Mouse (Mus musculus) testis, adult 2 months (tissue): Measurements from ENCODE around the gene Naa80. TPM values are rescaled to one million over a fixed set of nuclear protein-coding genes. Genes with fewer than 3 reads are reported as not detected.
A peak's percentile ranks its signal among the peaks of the same experiment; 100 is the strongest.

Source experiments
- H3K27ac ChIP-seq: fragments of 200-500 bp; 2 replicates; pipeline ENCODE4 v1.5.1; 2012; ENCODE audit warnings: low read depth, low read length; ENCODE audit not compliant: control insufficient read depth, insufficient read depth
- H3K27me3 ChIP-seq: fragments of 200-500 bp; 2 replicates; pipeline ENCODE4 v1.6.1; 2012; ENCODE audit warnings: mild to moderate bottlenecking, low read length, moderate library complexity; ENCODE audit not compliant: control insufficient read depth, insufficient read depth
- H3K36me3 ChIP-seq: fragments of 200-500 bp; 2 replicates; pipeline ENCODE4 v1.6.1; 2012; ENCODE audit warnings: mild to moderate bottlenecking, low read length; ENCODE audit not compliant: control insufficient read depth, insufficient read depth
- H3K4me1 ChIP-seq: fragments of 200-500 bp; 2 replicates; pipeline ENCODE4 v1.6.1; 2012; ENCODE audit warnings: low read length; ENCODE audit not compliant: control insufficient read depth, insufficient read depth
- H3K4me3 ChIP-seq: fragments of 200-500 bp; 2 replicates; pipeline ENCODE4 v1.5.1; 2012; ENCODE audit warnings: low read depth, mild to moderate bottlenecking, low read length, moderate library complexity, mixed read lengths; ENCODE audit not compliant: control insufficient read depth
- CTCF ChIP-seq: fragments of 200-500 bp; IDR thresholded peaks from 2 replicates; pipeline ENCODE4 v1.5.1; 2012; ENCODE audit warnings: low read depth, mild to moderate bottlenecking, inconsistent platforms, low read length, moderate library complexity; ENCODE audit not compliant: control insufficient read depth, insufficient read depth, insufficient replicate concordance
- POLR2A ChIP-seq: fragments of 200-500 bp; IDR thresholded peaks from 2 replicates; pipeline ENCODE4 v1.6.1; 2012; ENCODE audit warnings: low read depth, mild to moderate bottlenecking, inconsistent platforms, low read length, moderate library complexity; ENCODE audit not compliant: control insufficient read depth
- polyA plus RNA-seq: library from polyadenylated mRNA; depleted of rRNA; stranded (reverse); fragments of >200 nt; gene quantifications from 2 replicates; pipeline ENCODE4 v1.2.3, GENCODE M21; 2012

Naa80 gene
- polyA plus RNA-seq, 1 experiment = 136 TPM

DNA sequence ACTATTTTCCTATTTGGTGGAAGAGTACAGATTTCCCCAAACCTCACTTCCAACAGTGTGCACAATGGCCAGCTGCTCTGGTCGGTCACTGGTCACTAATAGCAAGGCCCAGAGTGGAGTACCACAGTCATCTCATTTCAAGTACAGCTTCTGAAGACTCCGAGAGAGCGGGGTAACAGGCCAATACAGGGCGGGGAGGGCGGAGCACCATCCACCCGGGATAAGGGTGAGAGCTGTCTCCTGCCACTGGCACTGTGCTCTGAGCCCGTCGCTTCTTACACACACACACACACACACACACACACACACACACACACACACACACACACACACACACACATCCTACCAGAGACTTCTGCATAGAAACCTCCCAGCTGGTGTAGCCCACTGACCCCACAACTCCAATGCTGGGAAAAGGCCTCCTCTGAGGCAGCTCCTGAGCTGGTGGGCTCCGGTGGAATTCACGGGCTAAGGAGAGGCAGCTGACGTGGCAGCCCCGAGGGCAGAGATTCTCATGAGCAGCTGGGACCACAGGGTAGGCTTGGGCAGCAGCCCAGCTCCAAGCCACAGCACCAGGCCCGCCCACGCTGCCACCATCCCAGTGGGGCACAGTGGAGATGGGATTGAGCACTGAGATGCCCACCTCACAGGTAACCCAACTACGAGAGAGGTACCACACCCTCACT is 47.6 kb downstream of the Naa80 start:
- TF ChIP-seq CTCF = no peak
- no peak for TF ChIP-seq POLR2A
- no peak overlapping the region for H3K4me3 ChIP-seq
- H3K4me1 ChIP-seq = peaks cover 25% of the 10 kb centered on the region
- H3K36me3 ChIP-seq = no peaks in the 10 kb centered on the region
- no peaks in the 10 kb centered on the region for H3K27me3 ChIP-seq
- H3K27ac ChIP-seq = 0 out of 2 replicates have a peak overlapping the region, but pooled peaks have one; percentile 26

- H3K27me3 ChIP-seq = no peaks in the 10 kb centered on the region
- TF ChIP-seq CTCF = peak; percentile 64; the same call in 1 of the 2 replicates
- no peak for TF ChIP-seq POLR2A
- no peak overlapping the region for H3K4me3 ChIP-seq
- H3K27ac ChIP-seq = peak overlapping the region; percentile 26; the same call in 1 of the 2 replicates
- H3K4me1 ChIP-seq = peaks cover 27% of the 10 kb centered on the region
- H3K36me3 ChIP-seq = no peaks in the 10 kb centered on the region
Measured at GRCm38 (mm10) chr9:107626844-107627277, 48.2 kb downstream of the Naa80 start.

- no peaks in the 10 kb centered on the region for H3K36me3 ChIP-seq
- TF ChIP-seq POLR2A = 0 out of 2 replicates have a peak, but pooled peaks have one; percentile 41
- no peak for TF ChIP-seq CTCF
- peak overlapping the region; percentile 58 for H3K27ac ChIP-seq
- peaks cover 35% of the 10 kb centered on the region for H3K4me1 ChIP-seq
- H3K4me3 ChIP-seq = no peak overlapping the region
- H3K27me3 ChIP-seq = no peaks in the 10 kb centered on the region
Measured at GRCm38 (mm10) chr9:107627387-107628255, 48.9 kb downstream of the Naa80 start.

DNA sequence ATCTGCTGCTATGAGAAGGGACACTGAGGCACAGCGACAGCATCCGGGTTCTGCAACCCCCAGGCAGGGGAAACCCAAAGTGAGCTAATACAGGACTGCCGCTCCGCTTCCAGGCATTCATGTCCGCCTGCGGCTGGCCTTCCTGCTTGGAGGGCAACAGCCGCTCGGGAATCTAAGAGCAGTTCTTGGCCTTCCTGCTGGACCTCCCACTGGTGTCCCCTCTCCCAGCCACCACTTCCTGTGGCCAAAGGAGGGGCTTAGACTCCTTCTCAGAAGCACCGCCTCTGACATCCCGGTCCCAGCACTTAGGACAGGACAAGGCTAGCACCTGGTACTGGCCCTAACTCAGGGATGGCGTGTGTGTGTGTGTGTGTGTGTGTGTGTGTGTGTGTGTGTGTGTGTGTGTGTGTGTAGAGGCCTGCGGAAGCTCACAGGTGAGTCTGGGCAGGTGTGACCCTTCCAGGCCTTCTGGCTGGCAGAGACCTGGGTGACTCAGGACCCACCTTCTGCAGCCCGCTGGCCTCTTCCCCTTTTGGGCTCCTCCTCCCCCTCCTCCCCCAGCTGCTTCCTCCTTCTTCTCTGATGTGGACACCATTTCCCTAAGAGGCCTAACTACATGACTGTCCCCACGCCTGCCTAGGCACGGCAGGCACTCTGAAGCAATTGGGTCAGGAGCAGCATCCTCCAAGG is 50.2 kb downstream of the Naa80 start:
- Histone ChIP-seq H3K27me3 (no peaks in the 10 kb centered on the region), H3K4me3 (no peak overlapping the region), H3K4me1 (peaks cover 42% of the 10 kb centered on the region), H3K36me3 (no peaks in the 10 kb centered on the region), H3K27ac (peak overlapping the region; percentile 49)
- no peak for TF ChIP-seq CTCF

- H3K4me3 ChIP-seq = no peak overlapping the region
- H3K27me3 ChIP-seq = no peaks in the 10 kb centered on the region
- peak overlapping the region; percentile 14; the same call in 1 of the 2 replicates for H3K27ac ChIP-seq
- TF ChIP-seq POLR2A = no peak
- no peak for TF ChIP-seq CTCF
- H3K4me1 ChIP-seq = peaks cover 46% of the 10 kb centered on the region
- H3K36me3 ChIP-seq = no peaks in the 10 kb centered on the region
Measured at GRCm38 (mm10) chr9:107629411-107629730, 50.7 kb downstream of the Naa80 start.

DNA sequence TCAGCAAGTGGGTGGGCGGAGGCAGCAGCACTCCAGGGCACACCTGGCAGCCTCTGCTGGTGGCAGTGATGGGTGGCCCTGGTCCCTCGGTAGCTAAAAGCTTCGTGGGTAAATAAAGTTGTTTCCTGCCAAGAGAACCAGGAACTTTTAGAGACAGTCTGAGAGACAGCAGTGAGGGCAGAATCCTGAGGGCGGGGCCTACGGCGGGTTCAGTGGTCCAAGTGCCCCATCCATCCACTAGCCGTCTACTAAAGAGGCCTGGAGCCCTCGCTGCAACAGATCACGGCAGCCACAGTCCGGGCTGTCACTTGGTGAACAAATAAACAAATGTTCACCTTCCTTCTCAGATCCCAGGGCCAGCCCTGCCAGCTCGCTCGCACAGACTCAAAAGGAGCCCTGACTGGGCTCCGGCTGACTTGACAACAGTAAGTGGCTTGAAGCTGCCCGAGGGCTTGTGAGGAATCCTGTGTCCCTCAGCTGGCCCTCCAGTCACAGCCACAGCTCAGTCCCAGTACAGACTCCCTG is 51.3 kb downstream of the Naa80 start:
- TF ChIP-seq POLR2A (no peak), CTCF (no peak)
- H3K27me3 ChIP-seq = no peaks in the 10 kb centered on the region
- peaks cover 51% of the 10 kb centered on the region for H3K4me1 ChIP-seq
- H3K27ac ChIP-seq = no peak overlapping the region
- H3K4me3 ChIP-seq = no peak overlapping the region
- H3K36me3 ChIP-seq = no peaks in the 10 kb centered on the region
